Mouse (Mus musculus): ENCODE data around the gene Arhgef3.

DNA sequence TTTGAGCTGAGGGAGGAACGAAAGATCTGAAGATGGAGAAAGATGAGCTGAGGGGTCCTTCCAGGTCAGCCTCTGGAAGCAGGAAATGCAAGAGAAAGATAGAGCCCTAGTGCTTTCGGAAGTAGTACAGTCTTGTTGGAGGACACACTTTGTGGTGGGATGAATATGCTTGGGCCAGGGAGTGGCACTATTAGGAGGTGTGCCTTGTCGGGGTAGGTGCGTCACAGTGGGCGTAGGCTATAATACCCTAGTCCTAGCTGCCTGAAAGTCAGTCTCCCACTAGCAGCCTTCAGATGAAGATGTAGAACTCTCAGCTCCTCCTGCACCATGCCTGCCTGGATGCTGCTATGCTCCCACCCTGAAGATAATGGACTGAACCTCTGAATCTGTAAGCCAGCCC, 34.7 kb downstream of the Arhgef3 start:
- TF ChIP-seq CTCF (IDR thresholded peaks at IDR 0.05; ENCODE audit: low read depth) (no peak), EP300 (IDR thresholded peaks at IDR 0.05; ENCODE audit: low read depth) (no peak)
